7 mouse cellular contexts compared by ENCODE assay signal in the genomic region with DNA sequence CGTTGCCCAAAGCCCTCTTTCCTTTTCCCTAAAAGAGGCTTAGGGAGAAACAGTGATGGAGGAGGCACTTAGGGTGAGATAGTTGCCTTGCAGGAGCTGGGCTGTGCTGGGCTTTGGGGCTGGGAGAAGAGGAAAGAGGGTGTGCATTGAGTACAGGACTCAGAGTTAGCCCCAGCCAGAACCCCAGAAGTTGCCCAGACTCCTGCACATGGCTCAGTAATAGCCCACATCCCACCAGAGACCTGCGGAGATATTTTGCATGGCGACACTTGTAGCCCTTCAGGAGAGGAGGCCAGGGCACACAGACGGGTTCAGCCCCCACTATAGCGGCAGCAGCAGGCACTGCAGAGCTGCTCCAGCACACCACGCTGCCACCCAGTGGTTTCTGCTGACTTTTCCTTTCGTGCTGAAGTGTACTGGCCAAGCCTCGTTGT.
DNase-seq lines count a peak whose midpoint lies in the region; ATAC-seq lines count a peak whose summit lies in the region.

No protein-coding gene starts in this region.

- peaks cover 6% of the 10 kb centered on the region; the same call in 1 of the 2 replicates for H3K27me3 ChIP-seq in stomach, embryonic 15.5 days (replicated peaks)

- no peak overlapping the region for H3K27ac ChIP-seq in stomach, embryonic 15.5 days

- H3K4me3 ChIP-seq in stomach, embryonic 15.5 days (replicated peaks) = peak overlapping the region; percentile 49

- 21% methylated on average over 8 of the region's 8 CpGs for WGBS in stomach, embryonic 15.5 days

- no peaks in the 10 kb centered on the region for H3K4me1 ChIP-seq in stomach, embryonic 15.5 days

- no peaks in the 10 kb centered on the region for H3K9me3 ChIP-seq in stomach, embryonic 15.5 days

- peak; percentile 68 for DNase-seq in ZHBTc4 (ENCODE audit: low read depth, low spot score)
- peak; percentile 7 for DNase-seq in cerebellum, adult 9-10 months
- peak; percentile 32 to 49 for DNase-seq in frontal cortex, postnatal 10 days (ENCODE audit: low spot score in 2 of 2)
- peak; percentile 53 for DNase-seq in induced T-regulatory cell, adult 2 months (ENCODE audit: low read depth)
- peak; percentile 62 to 70 for DNase-seq in left cerebral cortex, postnatal 25 days (ENCODE audit: low spot score in 2 of 2)
- DNase-seq in naive thymus-derived CD4-positive, alpha-beta T cell, adult 2 months (ENCODE audit: low read depth) = peak; percentile 61

- peak overlapping the region; percentile 68 for H3K4me2 ChIP-seq in stomach, embryonic 15.5 days

- ATAC-seq in stomach, embryonic 15.5 days (ENCODE audit: insufficient read depth, low FRiP score, low read depth) = peak; percentile 75

- intact Hi-C loops in left cerebral cortex, postnatal 25 days (cut with DNase I) = loop anchor here (2.0 to 5.0 kb wide), 3 partner anchors 63 to 322 kb away; no protein-coding TSS in a partner anchor

- no peak overlapping the region for H3K9ac ChIP-seq in stomach, embryonic 15.5 days

- no peaks in the 10 kb centered on the region for H3K36me3 ChIP-seq in stomach, embryonic 15.5 days

Comparison
In these comparisons a context has a peak if more than half of its experiments do, and no peak if none do; other contexts are left out.
1. DNase-seq: peak in every context shown above with its lines; median percentile 68 in ZHBTc4; 66 in left cerebral cortex, postnatal 25 days; 61 in naive thymus-derived CD4-positive, alpha-beta T cell, adult 2 months; 53 in induced T-regulatory cell, adult 2 months; 40 in frontal cortex, postnatal 10 days; 7 in cerebellum, adult 9-10 months.